Mouse (Mus musculus) testis, adult 2 months (tissue): Measurements from ENCODE around the gene Smg6.

Experiments used
- CTCF ChIP-seq: fragments of 200-500 bp; IDR thresholded peaks from 2 replicates; pipeline ENCODE4 v1.5.1; 2012; ENCODE audit warnings: low read depth, mild to moderate bottlenecking, inconsistent platforms, low read length, moderate library complexity; ENCODE audit not compliant: control insufficient read depth, insufficient read depth, insufficient replicate concordance
- POLR2A ChIP-seq: fragments of 200-500 bp; IDR thresholded peaks from 2 replicates; pipeline ENCODE4 v1.6.1; 2012; ENCODE audit warnings: low read depth, mild to moderate bottlenecking, inconsistent platforms, low read length, moderate library complexity; ENCODE audit not compliant: control insufficient read depth

- no peak for TF ChIP-seq CTCF
- no peak for TF ChIP-seq POLR2A
Observed at GRCm38 (mm10) chr11:74902416-74902815, 23.2 kb upstream of the Smg6 start.
